Mouse (Mus musculus): ENCODE measurements around the gene Arl2.
"Not testable (repeated sequence)": the region's sequence is repeated elsewhere in the genome, so short reads cannot be mapped to it uniquely, and the experiment has no call there.

Arl2 gene

GRCm38 (mm10) chr19:6141394-6141749 lies at the start of gene Arl2:
TSS of gene Arl2 (minus strand) at chr19:6141548.
- peak; percentile 93 for DNase-seq (ENCODE audit: low spot score)

GRCm38 (mm10) chr19:6184131-6184530 lies 42.8 kb upstream of the Arl2 start, which contains the start of gene Majin:
TSS of gene Majin (plus strand) at chr19:6184388.
- DNase-seq (ENCODE audit: low spot score): no peak

GRCm38 (mm10) chr19:6182534-6182933 lies 41.2 kb upstream of the Arl2 start:
- DNase-seq (ENCODE audit: low spot score): no peak

- DNase-seq (ENCODE audit: low spot score): peak; percentile 67
Observed at GRCm38 (mm10) chr19:6181629-6182028, 40.3 kb upstream of the Arl2 start.

GRCm38 (mm10) chr19:6178775-6179174 lies 37.4 kb upstream of the Arl2 start:
- DNase-seq (ENCODE audit: low spot score): no peak

- DNase-seq (ENCODE audit: low spot score): peak; percentile 19
Observed at GRCm38 (mm10) chr19:6174771-6175170, 33.4 kb upstream of the Arl2 start.

- no peak for DNase-seq (ENCODE audit: low spot score)
Observed at GRCm38 (mm10) chr19:6171215-6171614, 29.9 kb upstream of the Arl2 start.

GRCm38 (mm10) chr19:6166750-6167149 lies 25.4 kb upstream of the Arl2 start:
- no peak for DNase-seq (ENCODE audit: low spot score)

GRCm38 (mm10) chr19:6163872-6164547 lies 22.7 kb upstream of the Arl2 start:
- no peak for DNase-seq (ENCODE audit: low spot score)

GRCm38 (mm10) chr19:6157220-6157619 lies 15.9 kb upstream of the Arl2 start:
- no peak for DNase-seq (ENCODE audit: low spot score)

- no peak for DNase-seq (ENCODE audit: low spot score)
Observed at GRCm38 (mm10) chr19:6156372-6156771, 15.0 kb upstream of the Arl2 start.

GRCm38 (mm10) chr19:6155174-6155573 lies 13.8 kb upstream of the Arl2 start:
- no peak for DNase-seq (ENCODE audit: low spot score)

GRCm38 (mm10) chr19:6144842-6145241 lies 3.5 kb upstream of the Arl2 start:
- no peak for DNase-seq (ENCODE audit: low spot score)

GRCm38 (mm10) chr19:6140678-6141393 lies 512 bp downstream of the Arl2 start, which contains the start of gene Batf2:
TSS of gene Batf2 (plus strand) at chr19:6140983.
- peak; percentile 98 for DNase-seq (ENCODE audit: low spot score)

- DNase-seq (ENCODE audit: low spot score): no peak
Observed at GRCm38 (mm10) chr19:6140374-6140677, 1.0 kb downstream of the Arl2 start.

GRCm38 (mm10) chr19:6139701-6140100 lies 1.6 kb downstream of the Arl2 start:
- DNase-seq (ENCODE audit: low spot score): no peak

GRCm38 (mm10) chr19:6136397-6136796 lies 5.0 kb downstream of the Arl2 start:
- no peak for DNase-seq (ENCODE audit: low spot score)

- not testable (repeated sequence) for DNase-seq (ENCODE audit: low spot score)
Observed at GRCm38 (mm10) chr19:6133197-6133596, 8.2 kb downstream of the Arl2 start.

GRCm38 (mm10) chr19:6132171-6132827 lies 9.0 kb downstream of the Arl2 start:
- no peak for DNase-seq (ENCODE audit: low spot score)

GRCm38 (mm10) chr19:6130414-6131128 lies 10.8 kb downstream of the Arl2 start:
- DNase-seq (ENCODE audit: low spot score): not testable (repeated sequence)

GRCm38 (mm10) chr19:6127760-6128341 lies 13.5 kb downstream of the Arl2 start, which contains the start of gene Snx15:
TSS of gene Snx15 (minus strand) at chr19:6128304.
- DNase-seq (ENCODE audit: low spot score): peak; percentile 96

Data from embryo, embryonic 10 days (tissue).